Comparison of ENCODE assay signal across 10 mouse cellular contexts in the genomic region with DNA sequence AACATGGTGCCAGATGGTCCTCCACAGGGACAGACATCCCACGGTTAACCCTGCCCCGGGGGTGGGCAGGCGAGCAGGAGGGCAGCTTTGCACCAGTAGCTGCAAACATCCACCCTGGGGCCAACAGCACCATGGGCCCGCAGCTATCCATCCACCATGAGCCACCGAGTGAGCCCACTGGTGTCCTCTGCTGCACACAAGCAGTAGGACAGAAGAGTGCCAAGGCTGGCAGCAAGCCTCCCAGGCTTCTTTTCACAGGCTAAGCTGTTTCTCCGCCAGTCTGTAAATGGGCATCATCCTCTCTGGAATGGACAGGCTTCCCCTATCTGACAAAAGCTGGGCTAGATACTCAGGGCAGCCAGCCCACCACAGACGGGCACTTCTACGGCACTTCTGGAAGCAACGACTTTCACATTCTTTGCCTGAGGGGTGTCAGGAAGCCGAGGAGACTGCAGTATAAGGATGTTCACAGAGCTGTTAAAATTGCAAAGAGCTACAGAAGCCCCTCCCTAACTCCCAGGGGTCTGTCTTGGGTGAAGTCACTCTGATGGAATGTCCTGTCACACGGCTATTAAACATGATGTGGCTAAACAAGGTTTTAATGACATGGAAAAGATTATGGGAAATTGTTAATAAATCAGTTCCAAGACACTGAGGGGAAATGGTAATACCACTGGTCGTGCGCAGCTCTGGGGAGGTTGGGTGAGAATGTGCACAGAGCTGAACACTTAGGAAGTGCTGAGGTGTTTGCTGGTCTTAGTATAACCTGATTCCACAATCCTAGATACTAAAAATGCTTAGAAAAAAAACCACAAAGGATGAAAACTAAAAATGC. TPM values are rescaled to one million over a fixed set of nuclear protein-coding genes. Genes with fewer than 3 reads are reported as not detected.
DNase-seq lines count a peak whose midpoint lies in the region; ATAC-seq and TF ChIP-seq lines count a peak whose summit lies in the region.
"Had no signal": no experiment of that assay in that cellular context is flagged by ENCODE, and none has a peak within 500 bp of the region (broad histone marks: within the 10 kb centered on the region; RNA-seq: fewer than 3 reads in every experiment).

No protein-coding gene starts in this region.

- no peak for TF ChIP-seq CTCF in gastrocnemius, adult 2 months (IDR thresholded peaks at IDR 0.05)

- H3K9ac ChIP-seq in neural tube, embryonic 11.5 days (ENCODE audit: low read length), result no peak overlapping the region
- 0 out of 2 replicates have a peak overlapping the region, but pooled peaks have one; percentile 8 for H3K9ac ChIP-seq in hindbrain, embryonic 14.5 days

- H3K4me2 ChIP-seq in neural tube, embryonic 11.5 days (ENCODE audit: low read depth), result no peak overlapping the region
- H3K4me2 ChIP-seq in hindbrain, embryonic 14.5 days (replicated peaks), result no peak overlapping the region

- intact Hi-C loops in gastrocnemius, adult 2 months (cut with DNase I), result loop anchor here (1.0 kb wide), 1 partner anchor 347 kb away; no protein-coding TSS in a partner anchor

- H3K27me3 ChIP-seq in neural tube, embryonic 11.5 days (ENCODE audit: control insufficient read depth, insufficient read depth, low read length), result no peaks in the 10 kb centered on the region
- no peaks in the 10 kb centered on the region for H3K27me3 ChIP-seq in hindbrain, embryonic 14.5 days (ENCODE audit: control insufficient read depth, insufficient read depth, low read length)

- H3K9me3 ChIP-seq in neural tube, embryonic 11.5 days (ENCODE audit: control insufficient read depth, low read length), result no peaks in the 10 kb centered on the region
- H3K9me3 ChIP-seq in hindbrain, embryonic 14.5 days (ENCODE audit: control insufficient read depth, low read length), result no peaks in the 10 kb centered on the region

- no peak overlapping the region for H3K4me3 ChIP-seq in gastrocnemius, adult 2 months
- no peak overlapping the region for H3K4me3 ChIP-seq in neural tube, embryonic 11.5 days (ENCODE audit: low read depth, low read length)
- no peak overlapping the region for H3K4me3 ChIP-seq in hindbrain, embryonic 14.5 days (replicated peaks; ENCODE audit: low read length)

- H3K36me3 ChIP-seq in neural tube, embryonic 11.5 days (ENCODE audit: control insufficient read depth, insufficient read depth, low read length), result no peaks in the 10 kb centered on the region
- H3K36me3 ChIP-seq in hindbrain, embryonic 14.5 days (replicated peaks; ENCODE audit: control insufficient read depth, insufficient read depth), result peaks cover 34% of the 10 kb centered on the region

- 0 out of 2 replicates have a peak, but pooled peaks cover 6% of the 10 kb centered on the region for H3K4me1 ChIP-seq in neural tube, embryonic 11.5 days (ENCODE audit: control insufficient read depth, insufficient read depth, low read length)
- H3K4me1 ChIP-seq in hindbrain, embryonic 14.5 days (replicated peaks; ENCODE audit: control insufficient read depth, insufficient read depth, low read length), result peaks cover 8% of the 10 kb centered on the region; the same call in 1 of the 2 replicates

- ATAC-seq in neural tube, embryonic 11.5 days (ENCODE audit: insufficient read depth, low FRiP score, low TSS enrichment), result no peak
- ATAC-seq in hindbrain, embryonic 14.5 days (ENCODE audit: low FRiP score), result peak; percentile 61

- peak overlapping the region; percentile 17; the same call in 1 of the 2 replicates for H3K27ac ChIP-seq in gastrocnemius, adult 2 months
- H3K27ac ChIP-seq in neural tube, embryonic 11.5 days (ENCODE audit: low read depth, low read length), result no peak overlapping the region
- H3K27ac ChIP-seq in hindbrain, embryonic 14.5 days, result no peak overlapping the region

- peak; percentile 39 for DNase-seq in gastrocnemius, adult 2 months
- no peak for DNase-seq in gastrocnemius, adult 18-20 months (ENCODE audit: low spot score)
- peak; percentile 38 for DNase-seq in neural tube, embryonic 11.5 days (ENCODE audit: low spot score)
- no peak for DNase-seq in neural tube, embryonic 10.5 days (ENCODE audit: extremely low spot score, low spot score)
- no peak for DNase-seq in hindbrain, embryonic 14.5 days (ENCODE audit: low spot score)
- no peak for DNase-seq in adrenal gland, adult 8-10 months
- DNase-seq in urinary bladder, postnatal 4 days (ENCODE audit: low spot score in 2 of 2), result no peak
- no peak for DNase-seq in kidney, adult 18-20 months

- 58% methylated on average over 13 of the region's 13 CpGs for WGBS in neural tube, embryonic 11.5 days
- WGBS in hindbrain, embryonic 14.5 days, result 39% methylated on average over 13 of the region's 13 CpGs

RNA-seq across cellular contexts. Expression of gene Anks6, which starts 20.5 kb away (rescaled TPM):
- total RNA-seq in gastrocnemius, adult 2 months (2021), result 1 to 10 TPM; 1.4 to 1.8 TPM
- total RNA-seq in gastrocnemius, adult 18-20 months (2021), result 1 to 10 TPM; 1.0 to 1.4 TPM
- 4.1 and 4.2 TPM in 2 replicates for polyA plus RNA-seq in neural tube, embryonic 11.5 days (2014; fragmentation: Nextera tagmentation; extraction: Ambion mirVana)
- polyA plus RNA-seq in hindbrain, embryonic 14.5 days (2014; fragmentation: Nextera tagmentation; extraction: Ambion mirVana), result 4.8 and 5.0 TPM in 2 replicates
- 10 to 100 TPM in 1 of 4 experiments, 1 to 10 TPM in 3; 5.8 to 11.6 (median 8.2) TPM for total RNA-seq in adrenal gland, adult 8-10 months (2022)
- total RNA-seq: CH12.LX had no signal

RNA-seq across cellular contexts. Expression of gene Gabbr2, which starts 45.0 kb away (rescaled TPM):
- total RNA-seq in gastrocnemius, adult 2 months (2021), result under 1 TPM; 0.06 to 0.10 TPM
- total RNA-seq in gastrocnemius, adult 18-20 months (2021), result under 1 TPM in 1 of 2 experiments, not detected in 1; 0.05 TPM
- 0.70 and 0.78 TPM in 2 replicates for polyA plus RNA-seq in neural tube, embryonic 11.5 days (2014; fragmentation: Nextera tagmentation; extraction: Ambion mirVana)
- 13.3 and 13.8 TPM in 2 replicates for polyA plus RNA-seq in hindbrain, embryonic 14.5 days (2014; fragmentation: Nextera tagmentation; extraction: Ambion mirVana)
- total RNA-seq in adrenal gland, adult 8-10 months (2022), result under 1 TPM; 0.31 to 0.52 (median 0.39) TPM
- total RNA-seq: CH12.LX had no signal
- polyA plus RNA-seq: spleen, adult 2 months had no signal

RNA-seq across cellular contexts. Expression of gene Galnt12, which starts 55.0 kb away (rescaled TPM):
- total RNA-seq in gastrocnemius, adult 2 months (2021), result under 1 TPM in 1 of 2 experiments, not detected in 1; 0.17 TPM
- total RNA-seq in gastrocnemius, adult 18-20 months (2021), result not detected
- polyA plus RNA-seq in neural tube, embryonic 11.5 days (2014; fragmentation: Nextera tagmentation; extraction: Ambion mirVana), result 3.0 and 3.7 TPM in 2 replicates
- polyA plus RNA-seq in hindbrain, embryonic 14.5 days (2014; fragmentation: Nextera tagmentation; extraction: Ambion mirVana), result 1.2 TPM in 2 replicates
- 1 to 10 TPM in 2 of 4 experiments, under 1 TPM in 2; 0.67 to 1.3 (median 0.98) TPM for total RNA-seq in adrenal gland, adult 8-10 months (2022)

Comparison
In these comparisons a context has a peak if more than half of its experiments do, and no peak if none do; other contexts are left out.
1. DNase-seq: peak in gastrocnemius, adult 2 months (single experiment) and neural tube, embryonic 11.5 days (single experiment); none in gastrocnemius, adult 18-20 months (single experiment), neural tube, embryonic 10.5 days (single experiment), hindbrain, embryonic 14.5 days (single experiment), adrenal gland, adult 8-10 months (single experiment), urinary bladder, postnatal 4 days (0 of 2) and kidney, adult 18-20 months (single experiment).